Mouse (Mus musculus) Patski (cell line): ENCODE data around the gene Cyp4f15. TPM values are rescaled to one million over a fixed set of nuclear protein-coding genes. Genes with fewer than 3 reads are reported as not detected.
"Not testable (repeated sequence)": the region's sequence is repeated elsewhere in the genome, so short reads cannot be mapped to it uniquely, and the experiment has no call there.

ENCODE experiments used
- ATAC-seq: fragments of 100-300 bp; one replicate; pipeline ENCODE4 v1.8.0; 2021
- CTCF ChIA-PET: fragments of 350-600 bp; sonication (Branson Sonifier 250); formaldehyde crosslinking; loops from one replicate; lab custom pipeline; 2022; ENCODE audit warnings: inconsistent platforms; lab: Charles Lee
- POLR2A ChIA-PET: fragments of 350-600 bp; sonication (Branson Sonifier 250); formaldehyde crosslinking; loops from one replicate; lab custom pipeline; 2022; ENCODE audit warnings: antibody characterized with exemption, inconsistent platforms; lab: Charles Lee
- DNase-seq: peaks from one replicate; pipeline ENCODE4 v3.0.0-alpha.2; 2011; ENCODE audit warnings: low read depth, low spot score
- H3K27me3 ChIP-seq: fragments of 371-371 bp; one replicate; pipeline ENCODE4 v1.5.1; 2021
- CTCF ChIP-seq: fragments of 100-300 bp; IDR thresholded peaks from one replicate; pipeline ENCODE4 v1.5.1; 2021
- in situ Hi-C: fragments of 300-500 bp; cut with MboI; formaldehyde crosslinking; loops from 3 replicates; pipeline ENCODE4 v1.11.1; 2018; ENCODE audit warnings: low pct_unique_long_range_greater_than_20kb, mixed read lengths
- polyA plus RNA-seq: library from polyadenylated mRNA; unstranded; gene quantifications from one replicate; pipeline ENCODE4 v1.2.3, GENCODE M21; 2021

Cyp4f15 gene
- polyA plus RNA-seq, 1 experiment from 2014 or later, result not detected

GRCm38 (mm10) chr17:32680404-32680803, 5.0 kb upstream of the Cyp4f15 start:
- ChIA-PET POLR2A (interaction anchor here (0.7 kb wide), 1 partner anchor 138 kb away, joined by 3 read pairs; no protein-coding TSS in a partner anchor), CTCF (interaction anchor here (0.8 to 1.8 kb wide), 13 partner anchors 9 to 158 kb away, joined by 3 to 7 read pairs (median 3); partner anchors contain the start of gene Cyp4f40)
- peaks cover 19% of the 10 kb centered on the region for H3K27me3 ChIP-seq
- ATAC-seq (no peak), DNase-seq (no peak)
- TF ChIP-seq CTCF, result peak; percentile 74
- in situ Hi-C loops, result loop anchor here (5.0 kb wide), 1 partner anchor 153 kb away; no protein-coding TSS in a partner anchor

- in situ Hi-C loops, result no loop called here
- no peak for TF ChIP-seq CTCF
- POLR2A ChIA-PET, result no interaction called here
- peaks cover 8% of the 10 kb centered on the region for H3K27me3 ChIP-seq
- ATAC-seq (no peak), DNase-seq (no peak)
- CTCF ChIA-PET, result no interaction called here
Observed at GRCm38 (mm10) chr17:32686722-32687121, 1.3 kb downstream of the Cyp4f15 start.

GRCm38 (mm10) chr17:32690959-32691358, 5.5 kb downstream of the Cyp4f15 start:
- in situ Hi-C loops, result no loop called here
- TF ChIP-seq CTCF, result no peak
- DNase-seq (no peak), ATAC-seq (no peak)
- POLR2A ChIA-PET, result no interaction called here
- CTCF ChIA-PET, result no interaction called here
- no peaks in the 10 kb centered on the region for H3K27me3 ChIP-seq

DNA sequence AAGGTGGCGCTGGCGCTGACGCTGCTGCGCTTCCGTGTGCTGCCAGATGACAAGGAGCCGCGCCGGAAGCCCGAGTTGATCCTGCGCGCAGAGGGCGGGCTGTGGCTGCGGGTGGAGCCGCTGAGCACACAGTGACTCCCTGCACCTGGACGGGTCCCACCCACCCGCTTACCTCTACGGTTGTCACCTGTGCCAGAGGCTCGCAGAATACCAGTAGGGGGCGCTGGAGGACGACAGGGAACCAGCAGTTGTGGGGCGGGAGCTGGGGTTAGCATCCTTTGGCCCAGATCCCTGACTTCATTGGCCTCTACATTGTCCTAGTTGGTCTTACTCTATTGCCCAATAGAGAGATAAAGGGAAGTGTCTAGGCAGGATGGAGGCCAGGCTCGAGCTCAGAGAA, 17.4 kb downstream of the Cyp4f15 start:
- in situ Hi-C loops, result no loop called here
- peaks cover 23% of the 10 kb centered on the region for H3K27me3 ChIP-seq
- ChIA-PET POLR2A (no interaction called here), CTCF (interaction anchor here (0.8 kb wide), 1 partner anchor 32 kb away, joined by 3 read pairs; no protein-coding TSS in a partner anchor)
- DNase-seq, result no peak
- peak; percentile 15 for TF ChIP-seq CTCF
- no peak for ATAC-seq

GRCm38 (mm10) chr17:32710541-32710940, 25.1 kb downstream of the Cyp4f15 start:
- ATAC-seq, result not testable (repeated sequence)

DNA sequence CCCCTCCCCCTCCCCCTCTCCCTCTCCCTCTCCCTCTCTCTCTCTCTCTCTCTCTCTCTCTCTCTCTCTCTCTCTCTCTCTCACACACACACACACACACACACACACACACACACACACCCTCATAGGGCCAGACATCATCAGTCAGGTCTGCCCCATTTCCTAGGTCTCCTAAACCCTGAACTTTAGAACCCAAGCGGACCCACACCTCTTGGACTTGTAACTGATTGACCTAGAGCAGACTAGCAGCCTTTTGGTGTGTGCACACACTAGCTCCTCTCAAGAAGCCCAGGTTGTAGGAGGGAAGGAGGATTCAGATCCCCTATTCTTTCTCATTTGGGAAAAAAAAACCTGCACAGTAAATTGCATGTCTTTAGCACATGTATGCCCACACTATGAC, 36.7 kb downstream of the Cyp4f15 start:
- POLR2A ChIA-PET, in situ Hi-C loops: not testable (repeated sequence)

More at GRCm38 (mm10) chr17:32710541-32710940, 25.1 kb downstream of the Cyp4f15 start:
- POLR2A ChIA-PET, CTCF ChIA-PET, in situ Hi-C loops, DNase-seq: not testable (repeated sequence)
- peaks cover 23% of the 10 kb centered on the region for H3K27me3 ChIP-seq

GRCm38 (mm10) chr17:32722771-32723170, 37.3 kb downstream of the Cyp4f15 start:
- H3K27me3 ChIP-seq, result peaks cover 23% of the 10 kb centered on the region
- ChIA-PET POLR2A (no interaction called here), CTCF (no interaction called here)
- in situ Hi-C loops, result no loop called here
- DNase-seq (no peak), ATAC-seq (no peak)
- TF ChIP-seq CTCF, result no peak

More for the DNA sequence above, 36.7 kb downstream of the Cyp4f15 start:
- ATAC-seq, CTCF ChIA-PET, DNase-seq: not testable (repeated sequence)
- H3K27me3 ChIP-seq, result peaks cover 23% of the 10 kb centered on the region

GRCm38 (mm10) chr17:32726360-32726759, 40.9 kb downstream of the Cyp4f15 start:
- H3K27me3 ChIP-seq, result peaks cover 15% of the 10 kb centered on the region
- ATAC-seq, in situ Hi-C loops, POLR2A ChIA-PET, DNase-seq, CTCF ChIA-PET: not testable (repeated sequence)

GRCm38 (mm10) chr17:32729029-32729428, 43.6 kb downstream of the Cyp4f15 start:
- ChIA-PET CTCF (interaction anchor here (1.6 kb wide), 1 partner anchor 128 kb away, joined by 3 read pairs; no protein-coding TSS in a partner anchor), POLR2A (no interaction called here)
- ATAC-seq (no peak), DNase-seq (no peak)
- peaks cover 5% of the 10 kb centered on the region for H3K27me3 ChIP-seq
- TF ChIP-seq CTCF, result peak; percentile 70
- in situ Hi-C loops, result no loop called here

GRCm38 (mm10) chr17:32738406-32738805, 53.0 kb downstream of the Cyp4f15 start:
- ATAC-seq (peak; percentile 39), DNase-seq (no peak)
- TF ChIP-seq CTCF, result no peak
- in situ Hi-C loops, result no loop called here
- POLR2A ChIA-PET, result no interaction called here
- peaks cover 16% of the 10 kb centered on the region for H3K27me3 ChIP-seq
- CTCF ChIA-PET, result no interaction called here

- H3K27me3 ChIP-seq, result peaks cover 16% of the 10 kb centered on the region
- POLR2A ChIA-PET, result no interaction called here
- DNase-seq (no peak), ATAC-seq (no peak)
- CTCF ChIA-PET, result no interaction called here
- in situ Hi-C loops, result no loop called here
- no peak for TF ChIP-seq CTCF
Observed at GRCm38 (mm10) chr17:32741057-32741456, 55.6 kb downstream of the Cyp4f15 start.

DNA sequence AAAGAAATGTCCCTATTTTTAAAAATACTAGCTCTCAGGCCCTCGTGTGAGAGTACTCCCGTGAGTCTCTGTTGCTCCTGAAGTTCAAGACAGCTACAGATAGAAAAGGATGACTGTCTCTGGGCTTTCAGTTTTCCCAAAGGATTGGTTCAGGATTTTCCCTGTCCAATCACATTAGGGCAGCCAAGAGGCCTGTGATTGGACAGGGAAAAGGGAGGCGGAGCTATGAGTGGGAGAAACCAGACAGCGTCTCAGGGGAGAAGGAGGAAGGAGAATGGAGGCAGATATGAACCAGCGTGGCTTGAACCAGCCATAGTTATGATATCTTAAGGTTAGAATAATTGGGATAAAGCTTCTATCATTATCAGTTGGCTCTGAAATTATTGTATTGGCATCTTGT, 65.2 kb downstream of the Cyp4f15 start:
- DNase-seq (no peak), ATAC-seq (no peak)
- POLR2A ChIA-PET, result no interaction called here
- TF ChIP-seq CTCF, result no peak
- H3K27me3 ChIP-seq, result peaks cover 43% of the 10 kb centered on the region
- CTCF ChIA-PET, result no interaction called here
- in situ Hi-C loops, result no loop called here

Other genes with a start within 250 kb of the Cyp4f15 start
- gene Cyp4f39, start 232.9 kb upstream of the Cyp4f15 start, polyA plus RNA-seq, result not detected
- 0.30 TPM for gene Cyp4f17, start 179.6 kb upstream of the Cyp4f15 start, polyA plus RNA-seq
- gene Cyp4f16, start 149.1 kb upstream of the Cyp4f15 start, polyA plus RNA-seq, result 20.9 TPM
- gene Cyp4f37, start 64.3 kb upstream of the Cyp4f15 start, polyA plus RNA-seq, result 1.6 TPM
- gene Cyp4f40, start 26.7 kb upstream of the Cyp4f15 start, polyA plus RNA-seq, result not detected
- 18.3 TPM for gene Zfp871, start 102.7 kb downstream of the Cyp4f15 start, polyA plus RNA-seq
- gene Zfp811, start 124.3 kb downstream of the Cyp4f15 start, polyA plus RNA-seq, result 0.33 TPM
- 8.6 TPM for gene Zfp799, start 144.6 kb downstream of the Cyp4f15 start, polyA plus RNA-seq
- 6.5 TPM for gene Zfp870, start 206.0 kb downstream of the Cyp4f15 start, polyA plus RNA-seq
- gene Cyp4f14, start 231.7 kb downstream of the Cyp4f15 start, polyA plus RNA-seq, result not detected